Mouse (Mus musculus) neutrophil, adult 5-6 weeks (primary cell): Measurements from ENCODE around the gene Clspn. TPM values are rescaled to one million over a fixed set of nuclear protein-coding genes. Genes with fewer than 3 reads are reported as not detected.
"Not testable (repeated sequence)": the region's sequence is repeated elsewhere in the genome, so short reads cannot be mapped to it uniquely, and the experiment has no call there.

Experiments used
- ATAC-seq: fragments of 151-379, 151-347 bp; 2 replicates; pipeline ENCODE4 v1.8.0; 2017; ENCODE audit warnings: mild to moderate bottlenecking, moderate TSS enrichment; ENCODE audit not compliant: insufficient number of reproducible peaks, poor library complexity, low FRiP score, severe bottlenecking; ENCODE audit errors: extremely low read depth
- total RNA-seq: library from RNA; stranded (forward); fragments of 200-1000 nt; gene quantifications from 2 replicates; pipeline ENCODE4 v1.2.3, GENCODE M21; 2017

Gene Clspn
- total RNA-seq = 4.5 and 9.7 TPM in 2 replicates

- peak; percentile 94 for ATAC-seq
Observed at GRCm38 (mm10) chr4:126556809-126557711, at the start of gene Clspn. Gene Clspn (plus strand): TSS chr4:126556935.

- no peak for ATAC-seq
Observed at GRCm38 (mm10) chr4:126508110-126508899, 48.4 kb upstream of the Clspn start.

GRCm38 (mm10) chr4:126509072-126509471, 47.7 kb upstream of the Clspn start:
- no peak for ATAC-seq

GRCm38 (mm10) chr4:126511013-126511412, 45.7 kb upstream of the Clspn start:
- ATAC-seq = no peak

- ATAC-seq = no peak
Observed at GRCm38 (mm10) chr4:126512308-126513066, 44.2 kb upstream of the Clspn start.

GRCm38 (mm10) chr4:126526164-126526563, 30.6 kb upstream of the Clspn start:
- ATAC-seq = no peak

- no peak for ATAC-seq
Observed at GRCm38 (mm10) chr4:126526828-126527227, 29.9 kb upstream of the Clspn start.

GRCm38 (mm10) chr4:126532292-126532691, 24.4 kb upstream of the Clspn start:
- no peak for ATAC-seq

- ATAC-seq = no peak
Observed at GRCm38 (mm10) chr4:126532827-126533728, 23.7 kb upstream of the Clspn start, which contains the start of gene Ago4. Gene Ago4 (minus strand): TSS chr4:126533472.

GRCm38 (mm10) chr4:126533729-126534070, 23.0 kb upstream of the Clspn start:
- no peak for ATAC-seq

- ATAC-seq = not testable (repeated sequence)
Observed at GRCm38 (mm10) chr4:126535631-126536030, 21.1 kb upstream of the Clspn start.

- peak; percentile 79 for ATAC-seq
Observed at GRCm38 (mm10) chr4:126536865-126537264, 19.9 kb upstream of the Clspn start.

- ATAC-seq = peak; percentile 60
Observed at GRCm38 (mm10) chr4:126540487-126541071, 16.2 kb upstream of the Clspn start.

GRCm38 (mm10) chr4:126542838-126543237, 13.9 kb upstream of the Clspn start:
- ATAC-seq = no peak

- ATAC-seq = no peak
Observed at GRCm38 (mm10) chr4:126545016-126545415, 11.7 kb upstream of the Clspn start.

- ATAC-seq = no peak
Observed at GRCm38 (mm10) chr4:126545703-126546102, 11.0 kb upstream of the Clspn start.

- no peak for ATAC-seq
Observed at GRCm38 (mm10) chr4:126546183-126546582, 10.6 kb upstream of the Clspn start.

- ATAC-seq = no peak
Observed at GRCm38 (mm10) chr4:126552136-126552535, 4.6 kb upstream of the Clspn start.
